Mouse (Mus musculus): Measurements from ENCODE around the gene Arpp19.

DNA sequence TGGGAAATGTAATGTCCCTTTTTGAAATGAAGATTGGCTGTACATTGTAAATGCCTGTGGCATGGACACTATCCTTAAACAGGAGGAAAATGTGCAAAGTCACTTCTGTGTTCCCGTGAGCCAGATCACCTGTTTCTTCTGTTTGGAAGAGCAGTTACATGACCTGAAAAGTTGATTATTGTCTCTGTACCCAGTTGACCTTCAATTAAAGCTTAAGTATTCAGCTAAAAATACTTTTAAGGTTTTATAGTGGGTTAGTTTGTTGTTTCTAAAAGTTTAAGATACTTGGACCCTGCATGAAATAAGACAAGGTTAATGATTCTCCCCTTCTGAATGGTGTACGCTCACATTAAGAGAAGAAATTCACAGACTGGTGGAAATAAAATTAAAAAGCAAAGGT, 3.2 kb downstream of the Arpp19 start:
- TF ChIP-seq GATA1 (IDR thresholded peaks at IDR 0.05; ENCODE audit: borderline replicate concordance, low read length) (no peak), FLI1 (IDR thresholded peaks at IDR 0.05; ENCODE audit: low read length) (no peak)

Measured in megakaryocyte, embryonic 14.5 days (primary cell).